Mouse (Mus musculus): ENCODE results near the gene Nxn.

DNA sequence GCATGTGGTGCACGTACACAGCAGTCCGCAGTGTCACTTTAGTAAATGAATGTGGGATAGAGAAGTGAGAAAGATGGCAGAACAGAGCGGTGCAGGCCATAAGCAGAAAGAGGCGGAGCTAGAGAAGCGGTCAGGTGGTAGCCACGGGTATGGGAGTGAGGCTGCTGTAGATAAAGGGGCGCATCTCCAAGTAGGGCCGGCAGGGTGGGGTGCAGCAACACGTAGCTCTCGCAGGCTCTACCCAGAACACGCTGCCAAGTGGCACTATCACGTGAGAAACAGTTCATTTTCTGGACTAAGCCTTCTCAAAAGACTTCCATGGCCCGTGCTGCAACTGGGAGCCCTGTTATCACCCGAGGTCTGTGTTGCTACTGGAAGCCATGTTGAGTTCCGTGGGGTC lies 32.2 kb downstream of the Nxn start:
- TF ChIP-seq CTCF (IDR thresholded peaks at IDR 0.05; ENCODE audit: insufficient read depth, low read length) (no peak), POLR2A (IDR thresholded peaks at IDR 0.05; ENCODE audit: borderline replicate concordance, extremely low read depth, low read depth, low read length) (no peak)

All from lung, adult 2 months (tissue).